Mouse (Mus musculus) embryonic facial prominence, embryonic 15.5 days (tissue): ENCODE results near the gene Mmd2. TPM values are rescaled to one million over a fixed set of nuclear protein-coding genes. Genes with fewer than 3 reads are reported as not detected.
A peak's percentile ranks its signal among the peaks of the same experiment; 100 is the strongest.

Experiments
- ATAC-seq: fragments of 200-750 bp; cut with Nextera tagmentation; 2 replicates; pipeline ENCODE4 v1.8.0; 2017; ENCODE audit warnings: low read depth, moderate TSS enrichment; ENCODE audit not compliant: insufficient number of reproducible peaks, low FRiP score, low TSS enrichment
- H3K27ac ChIP-seq: fragments of 300-500 bp; sonication (generic); replicated peaks from 2 replicates; pipeline ENCODE4 v1.5.1; 2015; ENCODE audit warnings: mild to moderate bottlenecking, inconsistent platforms
- H3K27me3 ChIP-seq: fragments of 300-500 bp; sonication (generic); 2 replicates; pipeline ENCODE4 v1.6.1; 2015; ENCODE audit warnings: inconsistent platforms
- H3K36me3 ChIP-seq: fragments of 300-500 bp; sonication (generic); 2 replicates; pipeline ENCODE4 v1.6.1; 2015; ENCODE audit warnings: mild to moderate bottlenecking, inconsistent platforms
- H3K4me1 ChIP-seq: fragments of 300-500 bp; sonication (generic); 2 replicates; pipeline ENCODE4 v1.6.1; 2015; ENCODE audit warnings: inconsistent platforms
- H3K4me2 ChIP-seq: fragments of 300-500 bp; sonication (generic); replicated peaks from 2 replicates; pipeline ENCODE4 v1.6.1; 2015; ENCODE audit warnings: mild to moderate bottlenecking, inconsistent platforms
- H3K4me3 ChIP-seq: fragments of 300-500 bp; sonication (generic); replicated peaks from 2 replicates; pipeline ENCODE4 v1.5.1; 2015; ENCODE audit warnings: mild to moderate bottlenecking, inconsistent platforms
- H3K9ac ChIP-seq: fragments of 300-500 bp; sonication (generic); 2 replicates; pipeline ENCODE4 v1.6.1; 2015; ENCODE audit warnings: inconsistent platforms
- H3K9me3 ChIP-seq: fragments of 300-500 bp; sonication (generic); replicated peaks from 2 replicates; pipeline ENCODE4 v1.6.1; 2016; ENCODE audit warnings: inconsistent platforms
- WGBS: fragments of 180-500 bp; shearing (Covaris S2); methylation state at CpG from one replicate; pipeline ENCODE4 v1.1.7; 2015; 5-methylcytosine and 5-hydroxymethylcytosine counted together
- polyA plus RNA-seq: library from polyadenylated mRNA; unstranded; fragments of >200 nt; fragmentation: Nextera tagmentation; extraction: Ambion mirVana; gene quantifications from 2 replicates; pipeline ENCODE4 v1.2.1, GENCODE M21; 2015

Gene Mmd2
- polyA plus RNA-seq, 1 experiment from 2014 or later, result 4.6 TPM

DNA sequence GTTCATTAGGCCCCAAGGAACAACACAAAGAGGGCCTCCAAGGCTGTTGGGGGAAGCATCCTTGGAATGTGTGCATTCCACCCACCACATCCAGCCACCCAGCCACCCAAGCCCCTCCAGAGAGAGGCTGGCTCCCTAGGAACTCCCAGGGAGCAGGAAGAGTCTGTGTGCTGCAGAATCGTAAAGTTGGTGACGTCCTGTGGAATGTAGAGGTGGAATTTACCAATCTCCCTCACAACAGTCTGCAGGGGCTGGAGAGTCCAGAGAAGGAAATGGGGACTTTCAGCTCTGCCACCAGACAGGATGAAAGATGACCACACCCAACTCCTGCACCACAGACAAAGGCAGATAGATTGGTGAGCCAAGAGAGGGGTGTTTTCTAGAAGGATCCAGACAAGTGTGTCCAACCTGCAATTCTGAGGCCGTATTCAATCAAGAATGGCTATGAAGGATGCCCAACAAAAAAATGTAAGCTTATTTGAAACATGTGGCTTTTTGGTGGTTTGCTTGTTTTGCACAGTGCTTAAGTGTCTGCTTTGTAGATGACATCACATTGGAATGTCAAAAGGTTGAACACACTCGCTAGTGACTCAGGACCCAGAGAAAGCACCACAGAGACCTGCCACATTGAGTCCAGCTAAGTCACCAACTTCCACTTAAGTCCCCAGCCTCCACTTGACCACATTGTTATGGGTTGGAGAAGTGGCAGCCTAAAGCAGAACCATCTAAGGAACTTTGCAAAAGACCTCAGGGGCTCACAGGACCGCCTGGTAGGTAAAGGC, 63.4 kb downstream of the Mmd2 start:
- Histone ChIP-seq H3K4me1 (peaks cover 36% of the 10 kb centered on the region), H3K4me2 (no peak overlapping the region), H3K27me3 (no peaks in the 10 kb centered on the region), H3K27ac (no peak overlapping the region), H3K4me3 (no peak overlapping the region), H3K9me3 (no peaks in the 10 kb centered on the region), H3K9ac (no peak overlapping the region), H3K36me3 (no peaks in the 10 kb centered on the region)
- no peak for ATAC-seq
- 50% methylated on average over 5 of the region's 5 CpGs for WGBS

DNA sequence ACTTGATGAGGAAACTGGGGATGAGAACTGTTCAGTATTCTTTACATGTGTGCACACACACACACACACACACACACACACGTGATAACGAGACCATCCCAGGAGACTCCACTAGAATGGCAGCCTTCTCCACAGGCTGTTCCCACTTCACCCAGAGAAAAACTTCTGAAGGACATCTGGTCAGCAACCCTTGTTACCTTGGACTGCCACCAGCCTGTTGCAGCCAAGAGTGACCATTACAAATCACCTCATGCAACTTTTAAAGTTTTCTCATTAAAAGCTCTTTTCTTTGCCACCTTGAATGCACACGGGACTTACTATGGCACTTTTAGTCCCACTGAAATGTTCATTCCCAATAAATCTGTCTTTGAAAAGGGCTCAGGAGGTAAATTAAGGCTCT, 71.3 kb downstream of the Mmd2 start:
- Histone ChIP-seq H3K4me1 (no peaks in the 10 kb centered on the region), H3K4me3 (no peak overlapping the region), H3K9me3 (no peaks in the 10 kb centered on the region), H3K27ac (no peak overlapping the region), H3K9ac (no peak overlapping the region), H3K27me3 (no peaks in the 10 kb centered on the region), H3K36me3 (no peaks in the 10 kb centered on the region), H3K4me2 (no peak overlapping the region)
- WGBS, result 77% methylated on average over 3 of the region's 3 CpGs
- no peak for ATAC-seq

DNA sequence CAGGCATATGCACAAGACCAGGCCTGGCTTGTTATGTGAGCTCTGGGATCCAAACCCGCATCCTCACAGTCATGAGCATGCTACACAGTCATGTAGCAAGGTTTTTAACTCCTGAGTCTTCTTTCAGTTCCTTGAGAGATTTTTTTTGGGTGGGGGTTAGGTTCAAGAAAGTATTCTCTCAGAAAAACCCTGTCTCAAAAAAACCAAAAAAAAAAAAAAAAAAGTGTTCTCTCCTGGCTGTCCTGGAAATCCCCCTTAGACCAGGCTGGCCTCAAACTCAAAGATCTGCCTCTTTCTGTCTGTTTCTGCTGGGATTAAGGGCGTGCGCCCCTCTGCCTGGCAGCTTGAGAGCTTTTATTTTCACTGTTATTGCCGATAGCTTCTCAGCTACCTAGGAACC, 73.2 kb downstream of the Mmd2 start:
- Histone ChIP-seq H3K9ac (no peak overlapping the region), H3K4me1 (no peaks in the 10 kb centered on the region), H3K36me3 (no peaks in the 10 kb centered on the region), H3K27me3 (peaks cover 3% of the 10 kb centered on the region), H3K4me2 (no peak overlapping the region), H3K27ac (no peak overlapping the region), H3K4me3 (no peak overlapping the region), H3K9me3 (no peaks in the 10 kb centered on the region)
- WGBS, result 73% methylated on average over 4 of the region's 4 CpGs
- no peak for ATAC-seq

DNA sequence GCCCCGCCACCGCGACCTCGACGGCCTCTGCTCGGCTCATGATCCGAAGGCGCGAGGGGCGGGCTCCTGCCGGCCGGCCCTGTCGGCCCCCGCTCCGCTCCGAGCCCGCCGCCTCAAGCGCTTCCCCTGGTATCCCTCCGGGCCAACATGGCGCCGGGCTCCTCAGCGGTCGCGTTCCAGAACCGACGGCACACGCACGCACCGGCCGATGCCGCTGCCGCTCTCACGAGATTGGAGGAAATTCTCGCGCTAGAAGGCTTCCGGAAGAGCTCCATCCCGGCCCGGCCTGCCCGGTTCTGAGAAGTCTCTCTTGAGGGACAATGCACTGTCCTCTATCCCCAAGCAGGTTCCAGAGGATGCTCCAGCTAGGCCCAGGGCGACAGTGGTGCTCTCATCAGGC, 78.7 kb downstream of the Mmd2 start, which contains the start of gene Papolb:
Gene Papolb, minus strand, starts transcription at position 162 of the 400 bp plus-strand sequence.
- WGBS, result 29% methylated on average over 41 of the region's 41 CpGs
- H3K27me3 ChIP-seq, result peaks cover 22% of the 10 kb centered on the region
- peak within 1 kb of the TSS; percentile 37 for H3K4me2 ChIP-seq
- H3K36me3 ChIP-seq, result no peaks in the 10 kb centered on the region
- ATAC-seq, result no peak
- peak within 1 kb of the TSS; percentile 23 for H3K4me3 ChIP-seq
- H3K27ac ChIP-seq, result no peak within 1 kb of the TSS
- H3K9ac ChIP-seq, result no peak within 1 kb of the TSS
- no peaks in the 10 kb centered on the region for H3K9me3 ChIP-seq
- H3K4me1 ChIP-seq, result no peaks in the 10 kb centered on the region

- Histone ChIP-seq H3K4me2 (no peak overlapping the region), H3K27me3 (peaks cover 14% of the 10 kb centered on the region), H3K9me3 (no peaks in the 10 kb centered on the region), H3K4me3 (no peak overlapping the region), H3K36me3 (no peaks in the 10 kb centered on the region), H3K27ac (no peak overlapping the region), H3K9ac (no peak overlapping the region), H3K4me1 (no peaks in the 10 kb centered on the region)
- 72% methylated on average over 8 of the region's 8 CpGs for WGBS
- no peak for ATAC-seq
Measured at GRCm38 (mm10) chr5:142524711-142525464, 83.7 kb downstream of the Mmd2 start.

DNA sequence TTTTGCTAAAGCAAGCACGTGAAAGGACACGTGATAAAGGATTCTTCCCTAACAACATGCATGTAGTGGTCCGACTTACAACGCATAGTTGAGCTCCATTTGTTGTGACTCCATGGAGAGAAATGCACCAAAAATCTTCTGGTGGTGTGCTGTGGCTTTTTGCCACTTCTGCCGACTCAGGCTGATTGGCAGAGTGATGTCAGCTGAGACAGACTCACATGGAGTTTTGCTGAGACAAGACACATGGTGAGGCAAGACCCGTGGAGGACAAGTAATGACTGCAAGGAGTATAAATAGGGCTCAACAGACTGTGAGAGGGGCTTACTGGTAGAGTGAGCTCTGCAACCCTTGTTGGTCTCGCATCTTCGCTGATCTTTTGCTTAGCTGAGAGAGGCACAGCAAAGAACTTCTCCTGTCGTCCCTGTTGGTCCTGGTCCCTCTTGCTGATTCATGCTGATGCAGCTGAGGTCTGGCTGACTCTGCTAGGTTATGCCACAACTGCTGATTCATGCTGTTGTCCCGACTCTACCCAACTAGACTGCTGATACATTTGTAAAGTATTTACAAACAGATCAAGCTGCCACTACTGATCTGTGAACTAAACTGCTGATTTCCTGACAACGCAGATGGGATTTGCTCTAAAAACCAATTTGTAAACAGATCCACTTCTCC, 87.3 kb downstream of the Mmd2 start:
- H3K4me2 ChIP-seq, result no peak overlapping the region
- WGBS, result 83% methylated on average over 11 of the region's 11 CpGs

GRCm38 (mm10) chr5:142520360-142520759, 88.2 kb downstream of the Mmd2 start:
- no peaks in the 10 kb centered on the region for H3K27me3 ChIP-seq
- ATAC-seq, result no peak

More for the DNA sequence above, 87.3 kb downstream of the Mmd2 start:
- no peak overlapping the region for H3K27ac ChIP-seq
- peaks cover 5% of the 10 kb centered on the region; the same call in 1 of the 2 replicates for H3K4me1 ChIP-seq
- H3K4me3 ChIP-seq, result no peak overlapping the region
- H3K9ac ChIP-seq, result no peak overlapping the region
- no peaks in the 10 kb centered on the region for H3K36me3 ChIP-seq
- ATAC-seq, result no peak
- no peaks in the 10 kb centered on the region for H3K9me3 ChIP-seq
- no peaks in the 10 kb centered on the region for H3K27me3 ChIP-seq

DNA sequence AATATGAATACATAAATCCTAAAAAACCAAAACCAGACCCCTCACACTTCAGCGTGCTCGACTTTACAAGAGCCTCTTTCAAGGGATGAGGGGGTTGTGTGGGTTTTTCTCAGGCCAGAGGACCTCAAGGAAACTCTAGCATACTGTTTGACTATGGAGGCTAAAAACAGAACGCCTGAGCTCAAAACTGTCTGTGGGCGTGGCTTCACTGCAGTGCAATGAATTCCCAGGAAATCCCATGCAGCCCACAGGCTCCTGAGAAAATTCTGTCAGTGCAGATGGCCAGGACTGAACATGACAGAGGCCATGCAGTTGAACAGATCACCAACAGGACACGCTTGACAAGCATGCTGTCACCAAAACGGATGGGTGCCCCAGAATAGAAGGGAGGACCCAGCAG, 89.6 kb downstream of the Mmd2 start:
- H3K9ac ChIP-seq, result no peak overlapping the region
- H3K4me3 ChIP-seq, result no peak overlapping the region
- no peaks in the 10 kb centered on the region for H3K36me3 ChIP-seq
- H3K9me3 ChIP-seq, result no peaks in the 10 kb centered on the region
- no peak overlapping the region for H3K4me2 ChIP-seq
- no peak overlapping the region for H3K27ac ChIP-seq
- no peaks in the 10 kb centered on the region for H3K27me3 ChIP-seq
- peaks cover 5% of the 10 kb centered on the region; the same call in 1 of the 2 replicates for H3K4me1 ChIP-seq
- ATAC-seq, result no peak
- 47% methylated on average over 6 of the region's 6 CpGs for WGBS

More at GRCm38 (mm10) chr5:142520360-142520759, 88.2 kb downstream of the Mmd2 start:
- Histone ChIP-seq H3K36me3 (no peaks in the 10 kb centered on the region), H3K4me1 (peaks cover 5% of the 10 kb centered on the region; the same call in 1 of the 2 replicates), H3K9me3 (no peaks in the 10 kb centered on the region), H3K9ac (no peak overlapping the region), H3K27ac (no peak overlapping the region), H3K4me2 (no peak overlapping the region), H3K4me3 (no peak overlapping the region)
- WGBS, result 73% methylated on average over 4 of the region's 4 CpGs

Other genes starting within 250 kb of the Mmd2 start
- 6.5 and 6.6 TPM in 2 replicates for gene Foxk1, start 207.3 kb downstream of the Mmd2 start, polyA plus RNA-seq
- 9.9 and 11.8 TPM in 2 replicates for gene Ap5z1, start 144.9 kb downstream of the Mmd2 start, polyA plus RNA-seq
- 0.05 and 0.13 TPM in 2 replicates for gene Papolb, start 78.7 kb downstream of the Mmd2 start, polyA plus RNA-seq
- 6.9 and 7.9 TPM in 2 replicates for gene Radil, start 57.7 kb downstream of the Mmd2 start, polyA plus RNA-seq
- 44.7 and 47.8 TPM in 2 replicates for gene Wipi2, start 18.9 kb upstream of the Mmd2 start, polyA plus RNA-seq
- 6.1 and 7.1 TPM in 2 replicates for gene Slc29a4, start 83.7 kb upstream of the Mmd2 start, polyA plus RNA-seq
- gene Tnrc18, start 208.9 kb upstream of the Mmd2 start, polyA plus RNA-seq, result 39.1 and 43.4 TPM in 2 replicates